Mouse (Mus musculus) adrenal gland, postnatal 14 days (tissue): ENCODE measurements at regions not wholly inside any gene's neighbourhood (a gene's known extent, or its start where the extent isn't known, plus 50 kb on each side); places are given as distances from the start of the nearest gene placed in this dataset.
A peak's percentile ranks its signal among the peaks of the same experiment; 100 is the strongest.
"Not testable (repeated sequence)": the region's sequence is repeated elsewhere in the genome, so short reads cannot be mapped to it uniquely, and the experiment has no call there.

Experiments used
- DNase-seq: peaks from one replicate; pipeline ENCODE4 v3.0.0; 2021; ENCODE audit warnings: mixed read lengths

GRCm38 (mm10) chr9:27453476-27453875, 56.9 kb downstream of the Spata19 start:
- DNase-seq: peak; percentile 10

- DNase-seq: no peak
These were observed 57.5 kb downstream of the Spata19 start for GRCm38 (mm10) chr9:27453924-27454652.

GRCm38 (mm10) chr9:27458335-27459040, 61.9 kb downstream of the Spata19 start:
- DNase-seq: no peak

GRCm38 (mm10) chr9:27461029-27461428, 64.4 kb downstream of the Spata19 start:
- DNase-seq: no peak

- DNase-seq: no peak
These were observed 67.4 kb downstream of the Spata19 start for GRCm38 (mm10) chr9:27464006-27464405.

GRCm38 (mm10) chr9:27475468-27475867, 78.9 kb downstream of the Spata19 start:
- no peak for DNase-seq

GRCm38 (mm10) chr9:27476636-27477035, 80.0 kb downstream of the Spata19 start:
- no peak for DNase-seq

- DNase-seq: no peak
These were observed 80.6 kb downstream of the Spata19 start for GRCm38 (mm10) chr9:27477079-27477687.

GRCm38 (mm10) chr9:27478346-27478745, 81.7 kb downstream of the Spata19 start:
- no peak for DNase-seq

GRCm38 (mm10) chr9:27501816-27502215, 105.2 kb downstream of the Spata19 start:
- no peak for DNase-seq

- no peak for DNase-seq
These were observed 112.6 kb downstream of the Spata19 start for GRCm38 (mm10) chr9:27509157-27509556.

- DNase-seq: no peak
These were observed 113.1 kb downstream of the Spata19 start for GRCm38 (mm10) chr9:27509711-27510110.

- DNase-seq: no peak
These were observed 114.6 kb downstream of the Spata19 start for GRCm38 (mm10) chr9:27511161-27511560.

GRCm38 (mm10) chr9:27515427-27516110, 119.0 kb downstream of the Spata19 start:
- DNase-seq: no peak

GRCm38 (mm10) chr9:27518031-27518430, 121.4 kb downstream of the Spata19 start:
- DNase-seq: no peak

- no peak for DNase-seq
These were observed 123.1 kb downstream of the Spata19 start for GRCm38 (mm10) chr9:27519711-27520110.

- DNase-seq: peak; percentile 31
These were observed 124.6 kb downstream of the Spata19 start for GRCm38 (mm10) chr9:27521181-27521580.

GRCm38 (mm10) chr9:27526681-27527080, 130.1 kb downstream of the Spata19 start:
- DNase-seq: no peak

GRCm38 (mm10) chr9:27538480-27538879, 141.9 kb downstream of the Spata19 start:
- DNase-seq: no peak

GRCm38 (mm10) chr9:27541585-27542151, 145.1 kb downstream of the Spata19 start:
- no peak for DNase-seq

GRCm38 (mm10) chr9:27554697-27555096, 158.1 kb downstream of the Spata19 start:
- DNase-seq: not testable (repeated sequence)
